Mouse (Mus musculus): ENCODE measurements around the gene Olfr1394. TPM values are rescaled to one million over a fixed set of nuclear protein-coding genes. Genes with fewer than 3 reads are reported as not detected.

Olfr1394 gene
- polyA plus RNA-seq, 1 experiment from 2014 or later = not detected

DNA sequence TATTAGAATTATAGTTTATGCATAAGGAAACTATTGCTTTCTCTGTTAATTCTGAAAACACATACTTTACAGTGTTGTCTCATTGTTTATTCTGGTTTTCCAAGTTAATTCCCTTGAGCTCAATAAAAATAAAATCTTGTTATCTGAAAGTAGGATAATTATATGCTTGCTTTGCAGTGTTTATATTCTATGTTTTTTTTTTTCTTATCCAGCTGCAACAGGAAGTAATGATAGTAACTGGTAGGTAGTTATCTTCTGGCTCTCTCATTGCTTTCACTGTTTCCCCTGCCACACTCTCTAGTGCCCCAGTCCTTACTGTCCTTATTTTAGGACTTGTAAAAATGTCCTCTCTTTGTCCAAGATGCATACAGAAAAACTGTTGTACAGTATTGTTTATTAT is 46.5 kb downstream of the Olfr1394 start:
- Histone ChIP-seq H3K36me3 (no peaks in the 10 kb centered on the region), H3K27me3 (no peaks in the 10 kb centered on the region), H3K9ac (no peak overlapping the region), H3K27ac (no peak overlapping the region), H3K4me1 (peaks cover 13% of the 10 kb centered on the region), H3K4me2 (replicated peaks) (no peak overlapping the region), H3K4me3 (no peak overlapping the region), H3K9me3 (replicated peaks) (no peaks in the 10 kb centered on the region)
- ATAC-seq (ENCODE audit: low FRiP score) = no peak

DNA sequence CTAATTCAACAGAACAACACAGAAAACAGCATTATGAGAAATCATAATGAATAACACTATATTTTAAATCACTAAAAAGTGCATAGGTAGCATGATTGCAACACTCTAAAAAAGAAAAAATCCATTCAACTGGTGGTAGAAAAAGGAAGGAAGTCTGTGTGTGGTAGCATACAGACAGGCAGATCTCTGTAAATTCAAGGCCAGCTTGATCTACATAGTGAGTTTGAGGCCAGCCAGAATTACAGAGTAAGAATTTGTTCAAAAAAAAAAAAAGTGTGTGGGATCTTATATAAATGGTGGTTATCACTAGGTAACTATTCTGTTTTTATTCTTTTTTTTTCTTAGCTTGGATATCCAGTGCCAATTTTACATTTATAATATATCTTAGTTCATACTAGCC is 47.0 kb downstream of the Olfr1394 start:
- Histone ChIP-seq H3K4me3 (no peak overlapping the region), H3K4me1 (peaks cover 13% of the 10 kb centered on the region), H3K36me3 (no peaks in the 10 kb centered on the region), H3K27me3 (no peaks in the 10 kb centered on the region), H3K27ac (no peak overlapping the region), H3K9ac (no peak overlapping the region), H3K9me3 (replicated peaks) (no peaks in the 10 kb centered on the region), H3K4me2 (replicated peaks) (no peak overlapping the region)
- no peak for ATAC-seq (ENCODE audit: low FRiP score)

DNA sequence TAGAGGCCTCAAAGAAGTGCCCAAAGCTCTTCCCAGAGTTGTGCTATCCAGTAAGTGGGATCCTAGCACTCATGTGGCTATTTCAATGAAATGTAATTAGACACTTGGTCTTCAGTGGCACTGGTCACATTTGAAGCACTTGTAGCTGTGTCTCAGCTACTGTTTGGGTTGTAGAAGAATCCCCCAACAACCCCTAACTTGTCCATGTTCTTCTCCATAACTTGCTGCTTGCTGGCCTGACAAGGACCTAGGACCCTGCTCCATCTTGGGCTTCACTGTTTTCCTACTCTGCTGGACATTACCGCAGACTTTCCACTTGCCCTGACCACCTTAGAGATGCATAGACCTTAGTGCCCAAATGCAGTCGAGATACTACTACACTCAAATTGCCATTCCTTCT is 47.9 kb downstream of the Olfr1394 start:
- H3K4me2 ChIP-seq (replicated peaks) = peak overlapping the region; percentile 78
- peak overlapping the region; percentile 98; the same call in 1 of the 2 replicates for H3K9ac ChIP-seq
- H3K27me3 ChIP-seq = no peaks in the 10 kb centered on the region
- no peak for ATAC-seq (ENCODE audit: low FRiP score)
- WGBS = 63% methylated on average over 2 of the region's 2 CpGs
- no peak overlapping the region; the same call in 1 of the 2 replicates for H3K27ac ChIP-seq
- H3K36me3 ChIP-seq = peaks cover 3% of the 10 kb centered on the region; the same call in 1 of the 2 replicates
- H3K4me3 ChIP-seq = peak overlapping the region; percentile 95
- peaks cover 13% of the 10 kb centered on the region for H3K4me1 ChIP-seq
- H3K9me3 ChIP-seq (replicated peaks) = no peaks in the 10 kb centered on the region

DNA sequence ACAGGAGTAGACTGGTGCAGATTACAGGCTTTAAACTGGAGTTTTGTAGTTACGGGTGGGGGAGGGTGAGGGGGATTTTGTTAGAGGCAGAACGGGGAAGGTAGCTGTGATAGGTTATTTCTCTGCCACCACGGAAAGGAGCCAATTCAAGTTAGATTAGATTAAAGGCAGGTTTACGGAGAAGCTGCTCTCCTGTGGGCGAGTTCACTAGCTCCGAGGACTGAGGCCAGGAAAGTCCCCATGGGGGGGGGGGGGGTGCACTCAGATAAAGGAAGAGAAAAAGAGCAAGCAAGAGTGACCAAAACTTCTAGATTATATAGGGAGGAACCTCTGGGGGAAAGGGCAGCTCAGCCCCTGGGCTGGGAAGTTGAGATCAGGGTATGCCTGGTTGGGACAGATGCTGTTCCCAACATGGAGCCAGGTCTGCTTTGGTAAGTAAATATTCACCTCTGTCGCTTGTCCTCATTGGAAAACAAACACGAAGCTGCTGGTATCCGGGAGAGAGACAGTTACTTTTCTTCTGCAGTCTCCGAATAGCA is 48.4 kb downstream of the Olfr1394 start:
- peak overlapping the region; percentile 98 for H3K9ac ChIP-seq
- peak overlapping the region; percentile 95 for H3K4me3 ChIP-seq
- no peaks in the 10 kb centered on the region for H3K9me3 ChIP-seq (replicated peaks)
- peaks cover 3% of the 10 kb centered on the region; the same call in 1 of the 2 replicates for H3K36me3 ChIP-seq
- H3K4me1 ChIP-seq = peaks cover 13% of the 10 kb centered on the region
- WGBS = 5% methylated on average over 10 of the region's 10 CpGs
- peak overlapping the region; percentile 78 for H3K4me2 ChIP-seq (replicated peaks)
- peak; percentile 60 for ATAC-seq (ENCODE audit: low FRiP score)
- peak overlapping the region; percentile 99 for H3K27ac ChIP-seq
- H3K27me3 ChIP-seq = no peaks in the 10 kb centered on the region

DNA sequence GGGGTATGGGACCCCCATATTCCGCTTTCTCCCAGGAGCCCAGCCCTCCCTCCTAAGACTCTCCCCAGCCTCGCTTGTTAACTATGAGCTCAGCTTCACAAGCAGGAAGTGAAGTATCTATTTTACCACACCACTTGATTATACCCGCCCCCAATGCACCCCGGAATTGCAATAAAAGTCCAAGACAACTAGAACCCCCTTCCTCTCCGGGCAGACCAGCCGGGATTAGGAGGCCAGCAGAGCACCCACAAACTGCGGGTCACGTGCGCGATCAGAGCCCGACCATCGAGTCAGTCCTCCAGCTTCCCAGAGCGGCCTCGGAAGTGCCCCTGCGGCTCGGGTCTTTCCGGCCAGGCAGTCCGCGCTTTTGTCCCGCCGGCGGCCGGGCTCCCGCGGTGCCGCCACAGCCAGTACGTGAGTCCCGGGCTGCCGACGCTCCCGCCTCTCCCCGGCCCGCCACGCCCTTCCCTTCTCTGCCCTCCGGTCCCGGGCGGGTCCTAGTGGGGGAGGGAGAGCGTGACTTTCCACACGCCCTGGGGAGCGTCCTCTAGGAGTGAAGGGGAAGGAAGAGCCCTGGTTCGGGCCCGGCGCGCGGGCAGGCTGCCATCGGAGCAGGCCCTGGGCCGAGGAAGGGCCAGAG is 49.1 kb downstream of the Olfr1394 start, which contains the start of gene Zfp62:
Gene Zfp62 (plus strand): TSS at position 164 of the 640 bp plus-strand sequence.
- Histone ChIP-seq H3K4me2 (replicated peaks) (peak within 1 kb of the TSS; percentile 78), H3K27ac (peak within 1 kb of the TSS; percentile 99), H3K36me3 (peaks cover 3% of the 10 kb centered on the region; the same call in 1 of the 2 replicates), H3K4me1 (peaks cover 13% of the 10 kb centered on the region), H3K9me3 (replicated peaks) (no peaks in the 10 kb centered on the region), H3K9ac (peak within 1 kb of the TSS; percentile 98), H3K4me3 (peak within 1 kb of the TSS; percentile 95), H3K27me3 (no peaks in the 10 kb centered on the region)
- ATAC-seq (ENCODE audit: low FRiP score) = peak; percentile 93
- WGBS = under 1% methylated on average over 43 of the region's 47 CpGs

DNA sequence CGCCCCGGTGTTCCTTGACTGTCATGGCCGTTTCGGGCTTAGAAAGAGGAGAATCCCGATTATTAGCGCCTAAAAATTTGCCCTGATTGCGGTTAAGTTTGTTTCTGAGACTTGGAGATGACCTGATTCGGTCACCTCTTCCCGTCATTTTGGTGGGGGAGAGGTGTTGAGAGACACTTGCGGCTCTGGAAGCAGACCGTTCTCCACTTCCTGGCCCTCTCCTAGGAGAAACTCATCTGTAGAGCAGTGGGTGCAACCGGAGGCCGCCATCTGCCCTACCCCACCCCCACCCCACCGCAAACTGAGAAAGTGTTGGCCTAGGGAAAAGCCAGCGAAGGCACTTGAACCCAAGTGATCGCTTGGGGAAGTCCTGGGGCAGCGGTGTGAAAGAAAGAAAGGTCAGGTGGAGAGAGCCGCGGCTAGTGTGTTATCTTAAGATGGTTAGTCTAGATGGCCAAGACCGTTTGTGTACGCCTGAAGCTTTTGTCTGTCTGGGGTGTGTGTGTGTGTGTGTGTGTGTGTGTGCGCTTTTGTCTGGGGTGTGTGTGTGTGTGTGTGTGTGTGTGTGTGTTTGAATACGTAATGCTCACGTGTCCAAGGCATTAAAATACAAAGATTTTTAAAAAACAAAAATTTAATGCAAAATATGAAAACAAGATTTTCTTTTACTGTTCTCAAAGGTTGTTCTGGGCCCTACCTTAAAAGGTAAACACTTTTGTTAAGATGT is 49.8 kb downstream of the Olfr1394 start:
- WGBS = under 1% methylated on average over 24 of the region's 24 CpGs
- no peaks in the 10 kb centered on the region for H3K27me3 ChIP-seq
- no peaks in the 10 kb centered on the region for H3K9me3 ChIP-seq (replicated peaks)
- peaks cover 13% of the 10 kb centered on the region for H3K4me1 ChIP-seq
- H3K4me3 ChIP-seq = peak overlapping the region; percentile 95
- H3K9ac ChIP-seq = peak overlapping the region; percentile 98
- peak overlapping the region; percentile 99 for H3K27ac ChIP-seq
- H3K4me2 ChIP-seq (replicated peaks) = peak overlapping the region; percentile 78
- peak; percentile 78 for ATAC-seq (ENCODE audit: low FRiP score)
- H3K36me3 ChIP-seq = peaks cover 3% of the 10 kb centered on the region; the same call in 1 of the 2 replicates

DNA sequence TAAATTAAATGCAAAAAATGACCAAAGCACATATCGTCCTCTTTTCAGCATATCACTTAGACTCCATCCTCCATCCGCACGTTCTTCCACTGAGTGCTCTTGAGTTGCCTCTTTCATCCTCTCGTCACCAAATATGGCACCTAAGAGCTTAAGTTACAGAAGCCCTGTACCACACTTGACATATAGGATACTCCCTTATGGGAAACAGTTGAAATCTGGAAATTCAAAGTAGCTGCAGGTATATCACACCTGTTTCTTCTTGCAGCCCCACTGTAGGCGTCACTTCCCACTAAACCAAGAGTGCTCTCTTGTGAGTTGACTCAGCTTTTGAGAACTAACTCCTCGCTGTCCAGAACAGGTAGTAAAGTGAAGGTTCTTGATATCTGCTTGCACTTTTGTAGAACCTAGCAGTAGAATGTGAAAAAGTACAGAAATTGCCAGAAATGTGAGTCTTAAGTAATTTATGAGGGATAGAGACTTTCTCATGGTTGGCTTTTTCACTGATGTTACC is 51.0 kb downstream of the Olfr1394 start:
- H3K4me1 ChIP-seq = peaks cover 17% of the 10 kb centered on the region

DNA sequence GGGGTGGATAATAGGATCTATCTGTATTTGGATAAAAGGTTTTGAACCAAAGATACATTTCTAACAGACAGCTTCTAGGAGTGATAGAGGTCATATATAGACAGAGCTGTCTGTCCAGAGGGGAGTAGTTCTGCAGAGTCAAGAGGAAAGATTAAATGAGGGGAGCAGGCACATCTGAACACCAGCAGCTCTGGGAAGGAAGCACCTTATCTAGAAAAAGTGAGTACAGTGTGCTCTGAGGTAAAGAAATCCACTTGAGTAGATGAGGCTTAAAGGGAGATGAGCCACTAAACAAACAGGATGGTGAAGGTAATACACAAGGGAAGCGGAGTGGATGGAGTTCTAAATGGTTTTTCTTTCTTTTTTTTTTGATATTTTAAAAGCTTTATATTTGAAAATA is 53.3 kb downstream of the Olfr1394 start:
- no peak overlapping the region for H3K27ac ChIP-seq
- no peak for ATAC-seq (ENCODE audit: low FRiP score)
- peaks cover 3% of the 10 kb centered on the region; the same call in 1 of the 2 replicates for H3K36me3 ChIP-seq
- H3K4me1 ChIP-seq = peaks cover 13% of the 10 kb centered on the region
- no peak overlapping the region for H3K4me3 ChIP-seq
- H3K9ac ChIP-seq = no peak overlapping the region
- 100% methylated on average over 1 of the region's 1 CpGs for WGBS
- no peaks in the 10 kb centered on the region for H3K9me3 ChIP-seq (replicated peaks)
- no peaks in the 10 kb centered on the region for H3K27me3 ChIP-seq
- no peak overlapping the region for H3K4me2 ChIP-seq (replicated peaks)

More for the DNA sequence above, 51.0 kb downstream of the Olfr1394 start:
- H3K4me2 ChIP-seq (replicated peaks) = peak overlapping the region; percentile 78
- H3K27me3 ChIP-seq = no peaks in the 10 kb centered on the region
- no peaks in the 10 kb centered on the region for H3K9me3 ChIP-seq (replicated peaks)
- peaks cover 3% of the 10 kb centered on the region; the same call in 1 of the 2 replicates for H3K36me3 ChIP-seq
- WGBS = 90% methylated on average over 6 of the region's 6 CpGs
- no peak overlapping the region for H3K27ac ChIP-seq
- no peak overlapping the region for H3K4me3 ChIP-seq
- H3K9ac ChIP-seq = no peak overlapping the region
- ATAC-seq (ENCODE audit: low FRiP score) = no peak

Other genes starting within 250 kb of the Olfr1394 start
- gene Psme2b, start 208.2 kb upstream of the Olfr1394 start, polyA plus RNA-seq (2016; fragmentation: Nextera tagmentation; extraction: Ambion mirVana) = 2.3 and 2.4 TPM in 2 replicates
- not detected in 2 replicates for gene Olfr56, start 175.5 kb upstream of the Olfr1394 start, polyA plus RNA-seq (2016; fragmentation: Nextera tagmentation; extraction: Ambion mirVana)
- 0.10 and 0.47 TPM in 2 replicates for gene 9930111J21Rik1, start 175.0 kb upstream of the Olfr1394 start, polyA plus RNA-seq (2016; fragmentation: Nextera tagmentation; extraction: Ambion mirVana)
- not detected in 2 replicates for gene Gm12185, start 162.2 kb upstream of the Olfr1394 start, polyA plus RNA-seq (2016; fragmentation: Nextera tagmentation; extraction: Ambion mirVana)
- not detected in 2 replicates for gene Tgtp1, start 160.2 kb upstream of the Olfr1394 start, polyA plus RNA-seq (2016; fragmentation: Nextera tagmentation; extraction: Ambion mirVana)
- 0.22 and 0.57 TPM in 2 replicates for gene 9930111J21Rik2, start 103.1 kb upstream of the Olfr1394 start, polyA plus RNA-seq (2016; fragmentation: Nextera tagmentation; extraction: Ambion mirVana)
- not detected in 2 replicates for gene Tgtp2, start 90.2 kb upstream of the Olfr1394 start, polyA plus RNA-seq (2016; fragmentation: Nextera tagmentation; extraction: Ambion mirVana)
- gene Ifi47, start 77.8 kb upstream of the Olfr1394 start, polyA plus RNA-seq (2016; fragmentation: Nextera tagmentation; extraction: Ambion mirVana) = 0.46 and 0.66 TPM in 2 replicates
- not detected in 2 replicates for gene Olfr1396, start 39.5 kb upstream of the Olfr1394 start, polyA plus RNA-seq (2016; fragmentation: Nextera tagmentation; extraction: Ambion mirVana)
- gene Olfr1395, start 12.1 kb upstream of the Olfr1394 start, polyA plus RNA-seq (2016; fragmentation: Nextera tagmentation; extraction: Ambion mirVana) = not detected in 2 replicates
- gene Btnl9, start 32.8 kb downstream of the Olfr1394 start, polyA plus RNA-seq (2016; fragmentation: Nextera tagmentation; extraction: Ambion mirVana) = 0.16 and 0.22 TPM in 2 replicates
- gene Zfp62, start 48.9 kb downstream of the Olfr1394 start, polyA plus RNA-seq (2016; fragmentation: Nextera tagmentation; extraction: Ambion mirVana) = 55.3 and 62.5 TPM in 2 replicates
- gene Mgat1, start 89.8 kb downstream of the Olfr1394 start, polyA plus RNA-seq (2016; fragmentation: Nextera tagmentation; extraction: Ambion mirVana) = 42.5 and 43.2 TPM in 2 replicates
- gene Olfr1393, start 123.9 kb downstream of the Olfr1394 start, polyA plus RNA-seq (2016; fragmentation: Nextera tagmentation; extraction: Ambion mirVana) = not detected in 2 replicates
- gene Olfr1392, start 130.9 kb downstream of the Olfr1394 start, polyA plus RNA-seq (2016; fragmentation: Nextera tagmentation; extraction: Ambion mirVana) = not detected in 2 replicates
- not detected in 2 replicates for gene Olfr10, start 150.4 kb downstream of the Olfr1394 start, polyA plus RNA-seq (2016; fragmentation: Nextera tagmentation; extraction: Ambion mirVana)
- gene Olfr1391, start 168.4 kb downstream of the Olfr1394 start, polyA plus RNA-seq (2016; fragmentation: Nextera tagmentation; extraction: Ambion mirVana) = not detected in 2 replicates
- not detected in 2 replicates for gene Olfr1390, start 180.8 kb downstream of the Olfr1394 start, polyA plus RNA-seq (2016; fragmentation: Nextera tagmentation; extraction: Ambion mirVana)

Data from hindbrain, embryonic 12.5 days (tissue).